26 mouse cellular contexts compared by ENCODE assay signal in genomic region chr16:38406293-38406692, GRCm38 (mm10). TPM values are rescaled to one million over a fixed set of nuclear protein-coding genes. Genes with fewer than 3 reads are reported as not detected.
"Had no signal": no experiment of that assay in that cellular context is flagged by ENCODE, and none has a peak within 500 bp of the region (broad histone marks: within the 10 kb centered on the region; RNA-seq: fewer than 3 reads in every experiment).

No protein-coding gene starts in this region.

- H3K27me3 ChIP-seq: midbrain, embryonic 12.5 days; neural tube, embryonic 13.5 days; neural tube, embryonic 15.5 days had no signal

- H3K4me3 ChIP-seq: midbrain, embryonic 10.5 days; midbrain, embryonic 12.5 days; myocyte; neural tube, embryonic 13.5 days; neural tube, embryonic 15.5 days had no signal

- H3K9me3 ChIP-seq: midbrain, embryonic 10.5 days; midbrain, embryonic 12.5 days; neural tube, embryonic 13.5 days; neural tube, embryonic 15.5 days had no signal

- H3K4me2 ChIP-seq: lung, embryonic 14.5 days; midbrain, embryonic 12.5 days; neural tube, embryonic 13.5 days; neural tube, embryonic 15.5 days had no signal

- ATAC-seq: midbrain, embryonic 16.5 days had no signal

- DNase-seq: lung, adult 18-20 months; lung, embryonic 14.5 days; lung, postnatal 10 days; lung, postnatal 4 days; midbrain, embryonic 14.5 days; retina, postnatal 1 day; right cerebral cortex, adult 18-20 months; right cerebral cortex, postnatal 25 days; right cerebral cortex, postnatal 4 days; spleen, adult 18-20 months; thymus, adult 2 months; thymus, postnatal 25 days; thymus, postnatal 4 days had no signal

- H3K27ac ChIP-seq: midbrain, embryonic 10.5 days; midbrain, embryonic 12.5 days; neural tube, embryonic 13.5 days; neural tube, embryonic 15.5 days had no signal

- H3K36me3 ChIP-seq: midbrain, embryonic 10.5 days; midbrain, embryonic 12.5 days; neural tube, embryonic 13.5 days; neural tube, embryonic 15.5 days had no signal

- H3K9ac ChIP-seq: lung, embryonic 14.5 days; midbrain, embryonic 12.5 days; neural tube, embryonic 13.5 days; neural tube, embryonic 15.5 days had no signal

- H3K4me1 ChIP-seq: midbrain, embryonic 10.5 days; midbrain, embryonic 12.5 days; neural tube, embryonic 13.5 days; neural tube, embryonic 15.5 days had no signal

RNA-seq across cellular contexts. Expression of gene Pla1a, which starts 26.7 kb away (rescaled TPM):
- total RNA-seq: megakaryocyte-erythroid progenitor cell, adult 5-6 weeks had no signal
- polyA plus RNA-seq: stomach, embryonic 14.5 days had no signal

RNA-seq across cellular contexts. Expression of gene Cd80, which starts 49.1 kb away (rescaled TPM):
- total RNA-seq: megakaryocyte-erythroid progenitor cell, adult 5-6 weeks had no signal

RNA-seq across cellular contexts. Expression of gene Gm21987, which starts 59.5 kb away (rescaled TPM):
- total RNA-seq: megakaryocyte-erythroid progenitor cell, adult 5-6 weeks had no signal
- polyA plus RNA-seq: liver, embryonic 16.5 days; lung, embryonic 14.5 days; midbrain, embryonic 10.5 days; midbrain, embryonic 12.5 days; midbrain, embryonic 14.5 days; midbrain, embryonic 16.5 days; neural tube, embryonic 11.5 days; neural tube, embryonic 13.5 days; neural tube, embryonic 15.5 days; small intestine, adult 2 months; stomach, embryonic 14.5 days; testis, adult 2 months; thymus, adult 2 months; urinary bladder, adult 2 months had no signal
